Mouse (Mus musculus) right cerebral cortex, postnatal 25 days (tissue): ENCODE results near the gene Trmt2a.

ENCODE experiments used
- DNase-seq: peaks from one replicate; pipeline ENCODE4 v3.0.0; 2022

Gene Trmt2a

GRCm38 (mm10) chr16:18248433-18249363 is at the start of gene Trmt2a, which contains the start of gene Ranbp1:
Gene Trmt2a (plus strand): TSS chr16:18248679.
Gene Ranbp1 (minus strand): TSS chr16:18248732.
- peak; percentile 99 for DNase-seq

- no peak for DNase-seq
These were observed 48.4 kb upstream of the Trmt2a start for GRCm38 (mm10) chr16:18200062-18200461.

GRCm38 (mm10) chr16:18201620-18202019 is 46.9 kb upstream of the Trmt2a start:
- no peak for DNase-seq

- no peak for DNase-seq
These were observed 46.4 kb upstream of the Trmt2a start for GRCm38 (mm10) chr16:18202061-18202460.

- no peak for DNase-seq
These were observed 44.9 kb upstream of the Trmt2a start for GRCm38 (mm10) chr16:18203430-18204091.

GRCm38 (mm10) chr16:18210701-18211416 is 37.6 kb upstream of the Trmt2a start:
- peak; percentile 61 for DNase-seq

GRCm38 (mm10) chr16:18211417-18212171 is 36.9 kb upstream of the Trmt2a start:
- DNase-seq: peak; percentile 89

GRCm38 (mm10) chr16:18213689-18214088 is 34.8 kb upstream of the Trmt2a start:
- peak; percentile 78 for DNase-seq

GRCm38 (mm10) chr16:18214858-18215257 is 33.6 kb upstream of the Trmt2a start:
- DNase-seq: no peak

GRCm38 (mm10) chr16:18217579-18217978 is 30.9 kb upstream of the Trmt2a start, which contains the start of gene Ccdc188:
Gene Ccdc188 (plus strand): TSS chr16:18217879.
- DNase-seq: no peak

GRCm38 (mm10) chr16:18218580-18218996 is 29.9 kb upstream of the Trmt2a start:
- no peak for DNase-seq

GRCm38 (mm10) chr16:18220001-18220400 is 28.5 kb upstream of the Trmt2a start:
- no peak for DNase-seq

GRCm38 (mm10) chr16:18220856-18221542 is 27.5 kb upstream of the Trmt2a start:
- no peak for DNase-seq

- no peak for DNase-seq
These were observed 27.0 kb upstream of the Trmt2a start for GRCm38 (mm10) chr16:18221543-18221898.

- DNase-seq: no peak
These were observed 26.3 kb upstream of the Trmt2a start for GRCm38 (mm10) chr16:18222188-18222587.

- no peak for DNase-seq
These were observed 21.3 kb upstream of the Trmt2a start for GRCm38 (mm10) chr16:18227187-18227586.

GRCm38 (mm10) chr16:18227897-18228422 is 20.5 kb upstream of the Trmt2a start:
- DNase-seq: no peak

GRCm38 (mm10) chr16:18228856-18229255 is 19.6 kb upstream of the Trmt2a start:
- no peak for DNase-seq

GRCm38 (mm10) chr16:18229622-18230021 is 18.9 kb upstream of the Trmt2a start:
- DNase-seq: peak; percentile 87

GRCm38 (mm10) chr16:18230617-18231016 is 17.9 kb upstream of the Trmt2a start:
- no peak for DNase-seq

GRCm38 (mm10) chr16:18231047-18231446 is 17.4 kb upstream of the Trmt2a start:
- no peak for DNase-seq

GRCm38 (mm10) chr16:18231451-18231850 is 17.0 kb upstream of the Trmt2a start:
- no peak for DNase-seq
